Mouse (Mus musculus) embryo, embryonic 11 days (tissue): ENCODE results near the gene Rala.
A peak's percentile ranks its signal among the peaks of the same experiment; 100 is the strongest.
"Not testable (repeated sequence)": the region's sequence is repeated elsewhere in the genome, so short reads cannot be mapped to it uniquely, and the experiment has no call there.

Experiments
- DNase-seq: peaks from one replicate; pipeline ENCODE4 v3.0.0-alpha.2; 2015

Gene Rala

DNA sequence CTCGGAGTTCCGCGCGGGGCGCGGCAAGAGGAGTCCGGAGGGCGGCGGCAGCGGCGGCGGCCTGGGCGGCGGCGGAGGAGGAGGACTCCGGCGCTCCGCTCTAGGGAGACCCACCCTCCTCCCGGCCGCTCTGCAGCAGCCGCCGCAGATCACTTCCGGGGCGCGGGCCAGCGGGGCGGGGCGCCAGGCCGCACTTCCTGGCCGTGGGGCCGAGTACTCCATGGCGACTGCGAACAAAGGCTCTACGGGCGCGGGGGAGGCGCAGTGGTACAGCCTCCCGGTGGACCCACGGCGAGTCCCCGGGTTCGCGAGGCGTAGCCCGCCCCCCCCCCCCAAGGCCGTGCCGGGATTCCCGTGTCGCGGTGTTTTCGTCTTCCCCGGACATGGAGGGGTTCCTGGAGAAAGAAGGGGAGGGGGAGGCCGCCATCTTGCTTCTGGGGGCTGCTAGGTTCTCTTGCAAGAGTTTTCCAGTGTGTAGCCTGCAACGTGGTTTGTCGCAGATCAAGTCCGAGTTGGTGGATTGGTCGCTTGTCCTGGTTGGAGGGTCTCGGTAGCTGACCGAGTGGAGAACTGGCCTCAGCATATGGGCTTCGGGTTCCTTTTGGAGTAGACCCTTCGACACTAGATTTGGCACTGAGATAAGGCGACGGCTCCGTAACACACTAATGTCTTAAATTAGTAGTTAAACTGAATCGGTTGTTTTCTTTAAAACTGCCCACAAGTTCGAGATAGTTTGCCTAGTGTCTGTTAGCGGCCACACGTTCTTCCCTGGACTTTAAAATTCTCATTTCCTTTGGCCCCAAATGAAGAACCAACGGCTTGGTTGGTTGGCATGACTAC lies at the start of gene Rala:
Gene Rala (minus strand): TSS at position 162 of the 840 bp plus-strand sequence.
- DNase-seq, result peak; percentile 93

GRCm38 (mm10) chr13:17993515-17993847 lies 49.4 kb upstream of the Rala start:
- DNase-seq, result no peak

- peak; percentile 95 for DNase-seq
These were observed 48.9 kb upstream of the Rala start, which contains the start of gene Yae1d1 for GRCm38 (mm10) chr13:17992697-17993514. TSS of gene Yae1d1 (minus strand) at chr13:17993349.

DNA sequence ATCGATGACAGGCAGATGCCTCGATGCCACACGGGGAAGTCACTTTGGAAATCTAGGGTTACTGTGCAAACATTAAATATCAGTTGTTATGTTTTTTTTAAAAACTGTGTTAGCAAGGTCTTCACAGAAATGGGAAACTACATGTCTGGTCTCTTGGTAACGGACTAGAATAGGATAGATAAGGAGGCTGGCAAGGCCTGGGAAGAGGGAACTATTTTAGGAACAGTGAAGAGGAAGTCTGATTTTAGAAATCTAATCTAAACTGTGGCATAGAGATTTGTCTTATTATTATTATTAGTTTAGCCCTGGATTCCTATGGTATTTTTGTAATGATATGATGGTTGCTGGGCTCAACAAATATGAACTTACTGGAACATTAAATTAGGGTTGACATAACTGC lies 48.0 kb upstream of the Rala start:
- DNase-seq, result no peak

DNA sequence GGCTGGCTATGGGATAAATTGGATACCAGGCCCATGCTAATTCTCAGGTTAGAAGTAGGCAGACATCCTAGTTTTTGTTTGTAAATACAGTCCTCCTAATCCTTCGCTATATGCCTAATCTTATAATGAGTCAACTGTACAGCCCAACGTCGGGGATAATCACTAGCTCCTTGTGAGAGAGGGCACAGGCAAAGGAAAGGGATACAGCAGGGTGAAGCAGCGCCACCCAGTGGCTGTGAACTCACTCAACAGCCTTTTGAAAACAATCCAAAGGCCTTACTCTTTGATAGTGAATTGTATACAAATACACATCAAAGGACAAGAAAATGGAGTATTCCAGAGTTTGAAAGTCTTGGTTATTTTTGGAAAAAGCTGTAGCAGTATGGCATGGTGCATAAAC lies 39.2 kb upstream of the Rala start:
- DNase-seq, result peak; percentile 47

GRCm38 (mm10) chr13:17982634-17983033 lies 38.6 kb upstream of the Rala start:
- no peak for DNase-seq

DNA sequence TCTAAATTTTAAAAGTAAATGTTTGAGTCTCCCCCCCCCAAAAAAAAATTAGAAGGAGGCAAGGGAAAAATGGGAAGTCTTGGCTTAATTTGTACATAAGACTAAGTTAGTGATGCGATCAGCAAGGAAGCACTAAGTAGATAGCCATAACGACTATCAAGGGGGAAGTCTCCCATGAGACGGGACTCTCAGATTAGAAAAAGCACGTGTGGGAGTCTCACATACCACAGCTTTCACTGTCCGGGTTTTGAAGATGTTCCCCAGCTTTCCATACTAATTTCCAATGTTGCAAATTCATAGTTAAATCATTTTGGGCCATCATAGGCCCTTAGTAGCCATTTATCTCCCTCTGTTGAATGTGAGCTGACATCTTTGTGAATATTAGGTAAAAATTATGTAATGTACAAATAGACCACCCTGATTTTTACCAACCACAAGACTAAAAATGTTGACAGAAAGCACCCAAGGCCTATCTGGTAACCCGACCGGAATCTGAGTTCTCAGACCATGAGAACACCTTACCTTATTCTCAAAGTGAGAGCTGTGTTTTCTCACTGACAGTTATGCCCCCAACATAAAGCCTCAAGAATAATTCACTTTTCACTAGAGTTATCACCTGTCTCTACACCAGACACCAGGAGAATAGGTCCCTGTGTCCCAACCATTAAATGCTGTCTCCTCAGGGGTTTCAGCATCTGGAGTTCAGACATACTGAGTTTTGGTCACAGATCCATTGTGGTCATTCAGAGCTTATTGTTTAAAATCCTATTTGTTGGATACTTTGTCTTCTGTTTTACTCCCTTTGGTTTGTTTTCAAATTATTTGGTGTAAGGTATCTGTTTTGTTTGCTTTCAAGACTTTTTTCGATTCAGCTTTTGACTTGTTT lies 33.1 kb upstream of the Rala start:
- no peak for DNase-seq

GRCm38 (mm10) chr13:17975891-17976290 lies 31.9 kb upstream of the Rala start:
- no peak for DNase-seq

GRCm38 (mm10) chr13:17975457-17975856 lies 31.4 kb upstream of the Rala start:
- no peak for DNase-seq

DNA sequence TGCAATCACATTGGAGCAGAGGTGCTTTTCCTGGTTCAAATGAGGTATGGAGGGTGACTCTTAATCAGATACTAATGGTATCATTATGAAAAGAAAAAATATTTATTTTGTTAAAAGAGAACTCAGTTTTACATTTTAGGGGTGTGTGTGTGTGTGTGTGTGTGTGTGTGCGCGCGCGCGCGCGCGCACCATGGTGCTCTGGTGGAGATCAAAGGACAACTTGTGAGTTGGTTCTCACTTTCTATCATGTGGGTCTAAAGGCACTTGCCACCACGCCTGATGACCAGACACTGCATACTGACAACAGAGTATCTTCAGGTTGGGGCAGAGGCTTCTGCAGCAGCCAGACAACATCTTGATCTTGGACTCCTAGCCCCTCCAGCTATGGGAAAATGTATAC lies 30.7 kb upstream of the Rala start:
- DNase-seq, result no peak

DNA sequence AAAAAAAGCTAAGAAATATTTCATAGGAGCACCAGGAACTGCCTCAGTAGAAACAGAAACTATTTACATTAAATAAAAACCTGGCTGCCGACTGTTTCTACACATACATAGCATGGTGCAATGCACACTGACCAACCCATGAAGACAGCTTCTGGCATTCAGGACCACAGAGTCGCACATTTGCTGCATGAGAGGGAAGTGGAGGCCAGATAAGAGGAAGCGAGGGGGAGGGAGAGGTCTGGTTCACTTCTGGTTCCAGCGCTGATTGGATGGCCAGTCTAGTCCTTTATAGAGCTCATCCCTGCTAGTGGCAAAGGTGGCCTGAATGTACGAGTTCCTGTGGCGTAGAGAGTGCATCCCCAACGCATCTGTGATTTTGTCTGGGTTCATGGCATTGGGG lies 16.6 kb upstream of the Rala start:
- no peak for DNase-seq

GRCm38 (mm10) chr13:17954282-17954681 lies 10.2 kb upstream of the Rala start:
- DNase-seq, result no peak

DNA sequence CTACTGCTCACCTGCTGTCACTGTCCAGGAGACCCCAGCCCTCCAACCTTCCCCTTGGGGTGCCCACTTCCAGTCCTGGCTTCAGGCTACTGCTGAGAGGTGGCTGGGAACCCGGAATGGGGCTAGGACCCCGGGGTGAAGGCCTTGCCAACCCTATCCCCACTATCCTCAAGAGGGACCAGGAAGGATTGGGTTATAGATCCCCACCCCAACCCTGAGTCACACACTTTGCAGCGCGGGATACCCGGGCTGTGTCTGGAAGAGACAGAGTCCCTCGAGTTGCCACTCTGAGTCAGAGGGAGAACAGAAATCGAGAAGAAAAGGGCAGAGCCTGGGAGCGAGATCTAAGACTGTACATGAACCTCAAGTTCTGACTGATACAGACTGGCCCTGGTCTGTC lies 6.5 kb upstream of the Rala start:
- DNase-seq, result not testable (repeated sequence)

- DNase-seq, result no peak
These were observed 5.5 kb upstream of the Rala start for GRCm38 (mm10) chr13:17949555-17949954.

DNA sequence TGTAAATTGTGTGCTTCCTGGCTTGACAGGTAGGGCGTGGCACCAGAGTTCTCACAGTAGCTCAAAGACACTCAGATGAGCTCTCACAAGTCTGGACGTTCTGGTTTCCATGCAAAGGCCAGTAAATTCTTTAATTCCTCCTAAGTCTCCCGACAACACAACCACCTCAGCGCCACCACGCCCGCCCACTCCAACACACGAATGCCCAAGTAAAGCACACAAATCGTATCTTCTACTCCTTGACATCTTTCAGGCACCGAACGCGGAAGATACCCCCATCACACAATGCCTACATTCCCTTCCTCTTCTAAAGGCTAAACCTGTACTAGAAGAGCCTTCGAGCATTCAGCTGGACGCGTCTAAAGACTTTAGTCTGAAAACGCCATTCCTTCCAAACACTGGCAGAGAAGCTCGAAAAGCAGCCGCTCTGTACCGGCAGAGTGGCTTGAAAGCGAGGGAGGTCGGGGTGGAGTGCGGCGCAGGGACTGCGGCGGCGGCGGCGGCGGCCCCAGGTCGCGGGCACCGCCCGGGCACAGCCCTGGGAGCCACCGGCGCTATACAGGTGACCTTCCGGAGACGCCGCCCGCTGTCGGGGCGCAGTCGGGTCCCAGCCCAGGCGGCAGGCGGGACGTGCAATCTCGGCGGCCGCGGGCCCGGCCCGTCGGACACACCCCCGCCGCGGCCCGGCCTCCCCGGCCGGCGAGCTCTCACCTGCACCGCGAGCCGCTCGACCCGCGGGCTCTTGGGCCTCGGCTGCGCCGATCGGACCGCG lies 547 bp downstream of the Rala start:
- DNase-seq, result peak; percentile 32

- no peak for DNase-seq
These were observed 1.7 kb downstream of the Rala start for GRCm38 (mm10) chr13:17942338-17942737.

- no peak for DNase-seq
These were observed 36.7 kb downstream of the Rala start for GRCm38 (mm10) chr13:17907309-17907708.

- DNase-seq, result no peak
These were observed 42.6 kb downstream of the Rala start for GRCm38 (mm10) chr13:17901474-17901873.

DNA sequence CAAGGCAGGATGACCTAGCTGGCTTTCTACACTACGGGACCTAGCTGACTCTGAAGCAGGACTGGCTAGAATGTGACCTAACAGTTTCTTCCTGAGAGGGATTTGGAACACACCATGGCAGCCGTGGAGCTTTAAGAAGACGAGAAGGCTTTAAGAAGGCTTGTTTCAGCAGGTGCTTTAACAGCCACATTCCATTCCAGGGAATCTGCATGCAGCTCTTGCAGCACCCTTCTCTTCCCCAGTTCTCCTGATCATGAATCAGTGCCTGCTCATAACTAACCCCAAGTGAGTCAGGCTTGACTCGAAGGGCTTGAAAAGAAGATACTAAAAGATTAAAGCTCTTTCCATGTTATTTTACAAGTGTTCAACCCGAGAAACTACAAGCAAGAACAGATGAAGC lies 43.4 kb downstream of the Rala start:
- DNase-seq, result no peak

- DNase-seq, result no peak
These were observed 47.0 kb downstream of the Rala start for GRCm38 (mm10) chr13:17897040-17897439.

GRCm38 (mm10) chr13:17891545-17891944 lies 52.5 kb downstream of the Rala start:
- DNase-seq, result no peak

- no peak for DNase-seq
These were observed 59.8 kb downstream of the Rala start for GRCm38 (mm10) chr13:17884211-17884610.
